Mouse (Mus musculus) neural tube, embryonic 11.5 days (tissue): Measurements from ENCODE around the gene Nags. TPM values are rescaled to one million over a fixed set of nuclear protein-coding genes. Genes with fewer than 3 reads are reported as not detected.
"Not testable (repeated sequence)": the region's sequence is repeated elsewhere in the genome, so short reads cannot be mapped to it uniquely, and the experiment has no call there.

Experiments
- ATAC-seq: fragments of 200-750 bp; cut with Nextera tagmentation; 2 replicates; pipeline ENCODE4 v1.8.0; 2017; ENCODE audit warnings: moderate number of reproducible peaks, mild to moderate bottlenecking, moderate TSS enrichment, moderate library complexity; ENCODE audit not compliant: insufficient read depth, low FRiP score, low TSS enrichment
- DNase-seq: peaks from one replicate; pipeline ENCODE4 v3.0.0-alpha.2; 2015; ENCODE audit warnings: low spot score
- H3K27ac ChIP-seq: fragments of 300-500 bp; sonication (generic); 2 replicates; pipeline ENCODE4 v1.5.1; 2014; ENCODE audit warnings: low read depth, mild to moderate bottlenecking, low read length
- H3K27me3 ChIP-seq: fragments of 300-500 bp; sonication (generic); 2 replicates; pipeline ENCODE4 v1.6.1; 2014; ENCODE audit warnings: mild to moderate bottlenecking, low read length, mixed read lengths; ENCODE audit not compliant: control insufficient read depth, insufficient read depth
- H3K36me3 ChIP-seq: fragments of 300-500 bp; sonication (generic); 2 replicates; pipeline ENCODE4 v1.6.1; 2014; ENCODE audit warnings: mild to moderate bottlenecking, low read length, moderate library complexity, mixed read lengths; ENCODE audit not compliant: control insufficient read depth, insufficient read depth
- H3K4me1 ChIP-seq: fragments of 300-500 bp; sonication (generic); 2 replicates; pipeline ENCODE4 v1.6.1; 2014; ENCODE audit warnings: low read length, mixed read lengths; ENCODE audit not compliant: control insufficient read depth, insufficient read depth
- H3K4me2 ChIP-seq: fragments of 300-500 bp; sonication (generic); 2 replicates; pipeline ENCODE4 v1.6.1; 2014; ENCODE audit warnings: low read depth, mild to moderate bottlenecking, moderate library complexity
- H3K4me3 ChIP-seq: fragments of 300-500 bp; sonication (generic); 2 replicates; pipeline ENCODE4 v1.5.1; 2014; ENCODE audit warnings: low read depth, low read length
- H3K9ac ChIP-seq: fragments of 300-500 bp; sonication (generic); 2 replicates; pipeline ENCODE4 v1.6.1; 2014; ENCODE audit warnings: mild to moderate bottlenecking, low read length
- H3K9me3 ChIP-seq: fragments of 300-500 bp; sonication (generic); 2 replicates; pipeline ENCODE4 v1.6.1; 2016; ENCODE audit warnings: low read length; ENCODE audit not compliant: control insufficient read depth
- WGBS: fragments of 180-500 bp; shearing (Covaris S2); extraction: QIAGEN DNeasy Blood & Tissue Kit; methylation state at CpG from one replicate; pipeline ENCODE4 v1.1.7; 2014; 5-methylcytosine and 5-hydroxymethylcytosine counted together
- polyA plus RNA-seq: library from polyadenylated mRNA; unstranded; fragments of >200 nt; fragmentation: Nextera tagmentation; extraction: Ambion mirVana; gene quantifications from 2 replicates; pipeline ENCODE4 v1.2.1, GENCODE M21; 2014

The Nags gene
- polyA plus RNA-seq, 1 experiment from 2014 or later, result not detected

GRCm38 (mm10) chr11:102146005-102146404 lies 692 bp downstream of the Nags start:
- no peak overlapping the region for H3K4me3 ChIP-seq
- no peak overlapping the region for H3K27ac ChIP-seq
- H3K4me1 ChIP-seq, result no peaks in the 10 kb centered on the region; the same call in 1 of the 2 replicates
- no peak for DNase-seq
- no peak overlapping the region for H3K4me2 ChIP-seq
- ATAC-seq, result no peak
- no peaks in the 10 kb centered on the region for H3K36me3 ChIP-seq
- no peak overlapping the region for H3K9ac ChIP-seq
- 3% methylated on average over 16 of the region's 16 CpGs for WGBS
- H3K9me3 ChIP-seq, result no peaks in the 10 kb centered on the region
- peaks cover 60% of the 10 kb centered on the region for H3K27me3 ChIP-seq

DNA sequence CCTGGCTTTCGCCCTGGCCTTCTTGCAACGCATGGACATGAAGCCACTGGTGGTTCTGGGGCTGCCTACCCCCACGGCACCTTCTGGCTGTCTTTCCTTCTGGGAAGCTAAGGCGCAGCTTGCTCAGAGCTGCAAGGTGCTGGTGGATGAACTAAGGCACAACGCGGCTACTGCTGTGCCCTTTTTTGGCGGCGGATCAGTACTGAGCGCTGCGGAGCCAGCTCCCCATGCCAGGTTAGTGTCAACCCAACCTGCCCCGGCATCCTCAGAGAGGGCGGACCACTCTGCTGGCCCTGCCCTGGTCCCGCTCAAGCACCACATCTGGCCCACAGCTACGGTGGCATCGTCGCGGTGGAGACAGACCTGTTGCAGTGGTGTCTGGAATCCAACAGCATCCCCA lies 1.2 kb downstream of the Nags start:
- Histone ChIP-seq H3K36me3 (no peaks in the 10 kb centered on the region), H3K4me1 (no peaks in the 10 kb centered on the region; the same call in 1 of the 2 replicates), H3K9ac (no peak overlapping the region), H3K27ac (no peak overlapping the region), H3K9me3 (no peaks in the 10 kb centered on the region), H3K4me3 (no peak overlapping the region), H3K4me2 (no peak overlapping the region), H3K27me3 (peaks cover 60% of the 10 kb centered on the region)
- DNase-seq (no peak), ATAC-seq (no peak)
- WGBS, result 9% methylated on average over 17 of the region's 17 CpGs

DNA sequence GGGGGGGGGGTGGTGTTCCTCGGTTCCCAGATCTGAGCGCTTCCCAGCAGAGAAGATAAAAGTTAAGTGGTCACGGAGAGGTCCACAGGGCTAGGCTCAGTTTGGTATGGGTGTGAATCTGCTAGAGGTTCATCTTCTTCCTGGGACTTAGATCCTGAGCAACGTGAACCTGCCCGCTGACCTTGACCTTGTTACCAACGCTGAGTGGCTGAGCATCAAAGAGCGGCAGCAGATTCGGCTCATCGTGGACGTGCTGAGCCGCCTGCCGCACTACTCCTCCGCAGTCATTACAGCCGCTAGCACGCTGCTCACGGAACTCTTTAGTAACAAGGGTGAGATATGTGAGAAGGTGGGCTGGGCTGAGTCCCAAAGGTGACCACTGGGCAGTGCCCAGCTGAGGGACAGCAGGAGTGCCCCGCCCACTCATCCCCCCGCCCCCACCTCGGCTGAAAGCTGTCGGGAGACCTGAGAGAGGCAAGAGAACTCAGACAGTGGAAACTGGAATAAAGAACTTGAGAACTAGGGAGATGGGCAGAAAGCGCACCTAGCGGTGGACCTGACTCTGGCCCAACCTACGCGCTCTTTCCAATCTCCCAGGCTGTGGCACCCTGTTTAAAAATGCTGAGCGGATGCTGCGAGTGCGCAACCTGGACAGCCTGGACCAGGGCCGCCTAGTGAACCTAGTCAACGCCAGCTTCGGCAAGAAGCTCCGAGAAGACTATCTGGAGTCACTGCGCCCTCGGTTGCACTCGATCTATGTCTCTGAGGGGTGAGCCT lies 2.1 kb downstream of the Nags start:
- H3K4me3 ChIP-seq, result no peak overlapping the region
- no peaks in the 10 kb centered on the region; the same call in 1 of the 2 replicates for H3K4me1 ChIP-seq
- DNase-seq (no peak), ATAC-seq (no peak)
- no peaks in the 10 kb centered on the region for H3K9me3 ChIP-seq
- no peak overlapping the region for H3K9ac ChIP-seq
- 17% methylated on average over 34 of the region's 34 CpGs for WGBS
- H3K27ac ChIP-seq, result no peak overlapping the region
- no peak overlapping the region for H3K4me2 ChIP-seq
- H3K36me3 ChIP-seq, result no peaks in the 10 kb centered on the region
- peaks cover 60% of the 10 kb centered on the region for H3K27me3 ChIP-seq

DNA sequence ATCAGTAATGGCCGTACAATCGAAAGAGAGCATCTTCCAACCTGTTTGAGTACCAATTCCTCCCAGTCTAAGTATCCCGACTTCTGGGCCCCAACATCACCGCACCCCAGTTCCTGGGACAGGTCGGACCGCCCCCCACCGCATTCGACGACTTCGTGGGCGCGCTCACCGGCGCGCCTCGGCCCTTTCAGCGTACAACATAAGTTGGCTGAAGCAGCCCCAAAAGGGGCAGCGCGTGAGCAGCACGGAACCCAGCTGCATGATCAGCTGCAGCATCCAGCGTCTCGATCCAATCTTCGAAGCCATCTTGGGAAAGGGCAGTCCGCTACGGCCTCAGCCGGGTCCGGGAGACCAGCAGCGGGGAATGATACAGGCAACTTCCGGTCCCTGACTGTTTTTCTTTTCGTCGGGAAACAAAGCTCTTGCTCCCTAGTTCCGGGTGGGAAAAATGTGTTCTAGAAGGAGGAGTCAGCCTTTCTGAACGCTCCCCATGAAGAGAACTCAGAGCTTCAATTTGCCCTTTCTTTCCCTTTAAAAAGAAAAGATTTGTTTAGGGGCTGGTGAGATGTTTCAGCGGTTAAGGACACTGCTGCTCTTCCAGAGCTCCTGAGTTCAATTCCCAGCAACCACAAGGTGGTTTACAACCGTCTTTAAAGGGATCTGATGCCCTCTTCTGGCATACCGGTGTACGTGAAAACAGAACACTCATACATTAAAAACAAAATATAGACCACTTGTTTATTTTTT lies 10.9 kb downstream of the Nags start, which contains the start of gene Tmem101:
Gene Tmem101 (minus strand): TSS at position 366 of the 747 bp plus-strand sequence.
- WGBS, result under 1% methylated on average over 37 of the region's 37 CpGs
- Histone ChIP-seq H3K4me1 (peaks cover 8% of the 10 kb centered on the region; the same call in 1 of the 2 replicates), H3K27me3 (no peaks in the 10 kb centered on the region), H3K36me3 (no peaks in the 10 kb centered on the region), H3K9me3 (no peaks in the 10 kb centered on the region), H3K4me3 (peak within 1 kb of the TSS; percentile 88), H3K27ac (peak within 1 kb of the TSS; percentile 77), H3K4me2 (peak within 1 kb of the TSS; percentile 88), H3K9ac (peak within 1 kb of the TSS; percentile 77)
- ATAC-seq (peak; percentile 74), DNase-seq (peak; percentile 91)

DNA sequence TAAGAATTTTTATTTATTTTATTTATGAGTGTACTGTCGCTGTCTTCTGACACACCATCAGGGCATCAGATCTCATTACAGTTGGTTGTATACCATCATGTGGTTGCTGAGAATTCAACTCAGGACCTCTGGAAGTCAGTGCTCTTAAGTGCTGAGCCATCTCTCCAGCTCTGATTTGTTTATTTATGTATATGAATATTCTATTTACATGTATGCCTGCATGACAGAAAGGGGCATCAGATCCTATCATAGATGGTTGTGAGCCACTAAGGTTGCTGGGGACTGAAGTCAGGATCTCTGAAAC lies 11.4 kb downstream of the Nags start:
- no peak for DNase-seq
- Histone ChIP-seq H3K4me2 (no peak overlapping the region), H3K27ac (no peak overlapping the region), H3K4me1 (peaks cover 8% of the 10 kb centered on the region; the same call in 1 of the 2 replicates), H3K27me3 (no peaks in the 10 kb centered on the region), H3K4me3 (no peak overlapping the region), H3K9me3 (no peaks in the 10 kb centered on the region), H3K36me3 (no peaks in the 10 kb centered on the region), H3K9ac (no peak overlapping the region)
- ATAC-seq, result no peak
- WGBS, result 11% methylated on average over 1 of the region's 1 CpGs

DNA sequence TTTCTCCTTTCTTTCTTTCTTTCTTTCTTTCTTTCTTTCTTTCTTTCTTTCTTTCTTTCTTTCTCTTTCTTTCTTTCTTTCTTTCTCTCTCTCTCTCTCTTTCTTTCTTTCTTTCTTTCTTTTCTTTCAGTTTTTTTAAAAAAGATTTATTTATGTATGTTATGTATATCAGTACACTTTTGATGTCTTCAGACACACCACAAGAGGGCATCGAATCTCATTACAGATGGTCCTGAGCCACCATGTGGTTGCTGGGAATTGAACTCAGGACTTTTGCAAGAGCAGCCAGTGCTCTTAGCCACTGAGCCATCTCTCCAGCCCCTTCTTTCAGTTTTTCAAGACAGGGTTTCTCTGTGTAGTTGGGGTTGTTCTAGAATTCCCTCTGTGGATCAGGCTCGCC lies 12.7 kb downstream of the Nags start:
- not testable (repeated sequence) for ATAC-seq

GRCm38 (mm10) chr11:102159781-102160180 lies 14.5 kb downstream of the Nags start:
- no peak overlapping the region for H3K27ac ChIP-seq
- no peaks in the 10 kb centered on the region for H3K9me3 ChIP-seq
- peaks cover 8% of the 10 kb centered on the region; the same call in 1 of the 2 replicates for H3K4me1 ChIP-seq
- H3K4me2 ChIP-seq, result no peak overlapping the region
- H3K9ac ChIP-seq, result no peak overlapping the region
- no peak overlapping the region for H3K4me3 ChIP-seq
- H3K27me3 ChIP-seq, result no peaks in the 10 kb centered on the region
- H3K36me3 ChIP-seq, result peaks cover 5% of the 10 kb centered on the region
- WGBS, result 87% methylated on average over 5 of the region's 5 CpGs
- no peak for ATAC-seq
- no peak for DNase-seq

More for the DNA sequence above, 12.7 kb downstream of the Nags start:
- not testable (repeated sequence) for H3K27ac ChIP-seq, DNase-seq, H3K27me3 ChIP-seq, H3K4me2 ChIP-seq, H3K36me3 ChIP-seq, H3K4me3 ChIP-seq, H3K9ac ChIP-seq, H3K4me1 ChIP-seq, H3K9me3 ChIP-seq
- 84% methylated on average over 2 of the region's 2 CpGs for WGBS

DNA sequence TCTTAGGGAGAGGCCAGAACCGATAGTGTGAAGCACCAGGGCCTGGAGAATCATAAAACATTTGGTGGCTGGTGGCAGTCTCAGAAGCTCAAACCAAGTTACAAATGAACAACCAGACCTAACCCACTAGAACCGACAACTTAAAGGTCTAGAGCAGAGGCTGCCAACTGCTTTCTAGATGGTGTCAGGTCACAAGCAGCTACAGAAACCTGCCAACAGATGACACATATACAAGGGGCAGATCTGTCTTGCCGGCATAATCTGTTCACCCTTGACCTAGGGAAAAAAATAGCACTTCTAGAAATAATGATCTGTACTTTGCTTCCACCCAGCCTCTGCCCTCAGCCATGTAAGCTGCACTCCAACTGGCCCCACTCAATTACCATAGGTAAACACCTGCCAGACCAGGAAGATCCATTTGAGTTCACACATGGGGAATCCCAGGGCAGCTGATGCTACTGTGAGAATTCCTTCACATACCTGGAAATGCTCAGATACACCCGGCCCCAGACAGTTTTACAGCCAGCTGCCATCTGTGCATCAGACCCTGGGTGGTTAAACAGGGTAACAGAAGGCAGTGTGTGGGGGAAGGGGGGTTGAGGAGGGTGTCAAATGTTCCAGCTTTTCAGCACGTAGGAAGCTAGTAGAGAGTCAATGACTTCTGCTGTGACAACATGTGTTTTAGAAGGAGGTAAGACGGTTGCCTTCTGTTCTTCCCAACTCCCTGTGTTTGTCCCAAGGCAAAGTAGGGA lies 20.8 kb downstream of the Nags start:
- ATAC-seq (no peak), DNase-seq (no peak)
- peaks cover 14% of the 10 kb centered on the region for H3K36me3 ChIP-seq
- H3K9me3 ChIP-seq, result no peaks in the 10 kb centered on the region
- 44% methylated on average over 6 of the region's 6 CpGs for WGBS
- H3K4me1 ChIP-seq, result no peaks in the 10 kb centered on the region
- no peak overlapping the region for H3K4me3 ChIP-seq
- H3K4me2 ChIP-seq, result no peak overlapping the region
- H3K9ac ChIP-seq, result no peak overlapping the region
- no peaks in the 10 kb centered on the region for H3K27me3 ChIP-seq
- no peak overlapping the region for H3K27ac ChIP-seq
